Mouse (Mus musculus) C2C12 (cell line): Measurements from ENCODE around the gene Mob1b. TPM values are rescaled to one million over a fixed set of nuclear protein-coding genes. Genes with fewer than 3 reads are reported as not detected.

Source experiments
- H3K27me3 ChIP-seq: one replicate; pipeline ENCODE4 v1.6.1; 2011; ENCODE audit not compliant: control insufficient read depth, insufficient read depth, insufficient read length
- H3K36me3 ChIP-seq: one replicate; pipeline ENCODE4 v1.6.1; 2011; ENCODE audit not compliant: control insufficient read depth, insufficient read depth
- H3K4me3 ChIP-seq: one replicate; pipeline ENCODE4 v1.5.1; 2011; ENCODE audit warnings: mild to moderate bottlenecking, control low read depth; ENCODE audit not compliant: poor library complexity, insufficient read depth, severe bottlenecking
- H3K79me2 ChIP-seq: one replicate; pipeline ENCODE4 v1.6.1; 2011; ENCODE audit not compliant: control insufficient read depth, insufficient read depth
- H3K79me3 ChIP-seq: one replicate; pipeline ENCODE4 v1.6.1; 2011; ENCODE audit warnings: low read depth, control low read depth
- H3ac ChIP-seq: one replicate; pipeline ENCODE3; 2011; ENCODE audit warnings: low read depth; ENCODE audit not compliant: control insufficient read depth, insufficient read length
- CEBPB ChIP-seq: IDR thresholded peaks from one replicate; pipeline ENCODE4 v1.6.1; 2011; ENCODE audit warnings: low read depth, mild to moderate bottlenecking, control low read depth, moderate library complexity
- CTCF ChIP-seq: IDR thresholded peaks from one replicate; pipeline ENCODE4 v1.5.1; 2011; ENCODE audit not compliant: control insufficient read depth, insufficient read depth, insufficient read length
- FOSL1 ChIP-seq: IDR thresholded peaks from one replicate; pipeline ENCODE4 v1.8.0; 2011; ENCODE audit warnings: mild to moderate bottlenecking, low read length; ENCODE audit not compliant: poor library complexity, insufficient read depth, severe bottlenecking
- MAX ChIP-seq: IDR thresholded peaks from one replicate; pipeline ENCODE4 v1.6.1; 2011; ENCODE audit warnings: mild to moderate bottlenecking, control low read depth
- MYOD1 ChIP-seq: IDR thresholded peaks from one replicate; pipeline ENCODE4 v1.6.1; 2011; ENCODE audit warnings: low read depth; ENCODE audit not compliant: control insufficient read depth, insufficient read length
- MYOG ChIP-seq: IDR thresholded peaks from one replicate; pipeline ENCODE4 v1.6.1; 2011; ENCODE audit not compliant: control insufficient read depth, insufficient read length; ENCODE audit errors: extremely low read depth
- USF1 ChIP-seq: IDR thresholded peaks from one replicate; pipeline ENCODE4 v1.6.1; 2011; ENCODE audit warnings: low read depth, mild to moderate bottlenecking, control low read depth, moderate library complexity
- polyA plus RNA-seq: library from polyadenylated mRNA; unstranded; fragments of >200 nt; fragmentation: generic; extraction: Trizol; gene quantifications from one replicate; pipeline ENCODE4 v1.2.1, GENCODE M21; 2012; ENCODE audit warnings: missing spikeins

Gene Mob1b
- polyA plus RNA-seq, 1 experiment: 5.5 TPM

- Histone ChIP-seq H3K4me3 (no peak overlapping the region), H3K36me3 (no peaks in the 10 kb centered on the region), H3K27me3 (no peaks in the 10 kb centered on the region), H3K79me3 (no peaks in the 10 kb centered on the region), H3K79me2 (no peaks in the 10 kb centered on the region), H3ac (no peak overlapping the region)
- TF ChIP-seq USF1 (no peak), MYOG (no peak), MYOD1 (no peak), FOSL1 (no peak), CTCF (no peak), MAX (no peak), CEBPB (no peak)
Measured at GRCm38 (mm10) chr5:88688583-88689187, 32.0 kb upstream of the Mob1b start.

GRCm38 (mm10) chr5:88689279-88689938 lies 31.2 kb upstream of the Mob1b start:
- Histone ChIP-seq H3ac (no peak overlapping the region), H3K79me3 (no peaks in the 10 kb centered on the region), H3K79me2 (no peaks in the 10 kb centered on the region), H3K4me3 (no peak overlapping the region), H3K36me3 (no peaks in the 10 kb centered on the region), H3K27me3 (no peaks in the 10 kb centered on the region)
- no peak for TF ChIP-seq FOSL1
- TF ChIP-seq CEBPB: no peak
- TF ChIP-seq CTCF: no peak
- no peak for TF ChIP-seq MYOD1
- TF ChIP-seq MYOG: no peak
- no peak for TF ChIP-seq USF1
- TF ChIP-seq MAX: no peak

- H3K4me3 ChIP-seq: no peak overlapping the region
- TF ChIP-seq CEBPB (no peak), FOSL1 (no peak), CTCF (no peak), MYOG (no peak), MAX (no peak), USF1 (no peak), MYOD1 (no peak)
- no peak overlapping the region for H3ac ChIP-seq
- H3K36me3 ChIP-seq: no peaks in the 10 kb centered on the region
- no peaks in the 10 kb centered on the region for H3K79me3 ChIP-seq
- H3K27me3 ChIP-seq: no peaks in the 10 kb centered on the region
- H3K79me2 ChIP-seq: no peaks in the 10 kb centered on the region
Measured at GRCm38 (mm10) chr5:88690681-88691505, 29.8 kb upstream of the Mob1b start.

GRCm38 (mm10) chr5:88691506-88692095 lies 29.1 kb upstream of the Mob1b start:
- H3K79me2 ChIP-seq: no peaks in the 10 kb centered on the region
- H3K4me3 ChIP-seq: no peak overlapping the region
- H3ac ChIP-seq: no peak overlapping the region
- no peaks in the 10 kb centered on the region for H3K36me3 ChIP-seq
- no peak for TF ChIP-seq USF1
- H3K27me3 ChIP-seq: no peaks in the 10 kb centered on the region
- H3K79me3 ChIP-seq: no peaks in the 10 kb centered on the region

GRCm38 (mm10) chr5:88692586-88692985 lies 28.1 kb upstream of the Mob1b start:
- no peak overlapping the region for H3ac ChIP-seq
- H3K79me2 ChIP-seq: no peaks in the 10 kb centered on the region
- no peak for TF ChIP-seq CEBPB
- TF ChIP-seq FOSL1: no peak
- no peak for TF ChIP-seq CTCF
- TF ChIP-seq MYOD1: no peak
- no peak for TF ChIP-seq MAX
- no peak for TF ChIP-seq USF1
- TF ChIP-seq MYOG: no peak
- no peaks in the 10 kb centered on the region for H3K36me3 ChIP-seq
- H3K79me3 ChIP-seq: no peaks in the 10 kb centered on the region
- no peaks in the 10 kb centered on the region for H3K27me3 ChIP-seq
- H3K4me3 ChIP-seq: no peak overlapping the region
